ENCODE assay signal across 8 mouse cellular contexts in genomic region chr5:115977757-115978156, GRCm38 (mm10). TPM values are rescaled to one million over a fixed set of nuclear protein-coding genes. Genes with fewer than 3 reads are reported as not detected.
A peak's percentile ranks its signal among the peaks of the same experiment; 100 is the strongest.
DNase-seq lines count a peak whose midpoint lies in the region; ATAC-seq and TF ChIP-seq lines count a peak whose summit lies in the region.

No protein-coding gene starts in this region.

- peaks cover 11% of the 10 kb centered on the region; the same call in 1 of the 2 replicates for H3K36me3 ChIP-seq in embryonic facial prominence, embryonic 15.5 days
- H3K36me3 ChIP-seq in intestine, postnatal 0 days (ENCODE audit: control insufficient read depth, insufficient read depth), result peaks cover 15% of the 10 kb centered on the region; the same call in 1 of the 2 replicates

- peak overlapping the region; percentile 51; the same call in 1 of the 2 replicates for H3K27ac ChIP-seq in embryonic facial prominence, embryonic 15.5 days (replicated peaks)
- H3K27ac ChIP-seq in intestine, postnatal 0 days (ENCODE audit: low read depth, low read length), result peak overlapping the region; percentile 37; the same call in 1 of the 2 replicates

- no peak for TF ChIP-seq CTCF in intestine, postnatal 0 days (IDR thresholded peaks at IDR 0.05; ENCODE audit: low read depth)

- peak; percentile 52 for DNase-seq in adrenal gland, postnatal 14 days
- no peak for DNase-seq in adrenal gland, postnatal 4 days (ENCODE audit: low spot score in 2 of 2)
- peak; percentile 80 for DNase-seq in lung, postnatal 10 days
- DNase-seq in cerebellum, postnatal 4 days (ENCODE audit: low spot score in 2 of 2), result no peak
- DNase-seq in left cerebral cortex, adult 18-20 months (ENCODE audit: low spot score in 2 of 2), result no peak

- H3K4me3 ChIP-seq in embryonic facial prominence, embryonic 15.5 days (replicated peaks), result no peak overlapping the region
- no peak overlapping the region for H3K4me3 ChIP-seq in intestine, postnatal 0 days (ENCODE audit: low read depth, low read length)

- no peaks in the 10 kb centered on the region for H3K27me3 ChIP-seq in embryonic facial prominence, embryonic 15.5 days
- H3K27me3 ChIP-seq in intestine, postnatal 0 days (replicated peaks; ENCODE audit: control insufficient read depth, insufficient read depth, low read length), result no peaks in the 10 kb centered on the region

- ATAC-seq in embryonic facial prominence, embryonic 15.5 days (ENCODE audit: insufficient number of reproducible peaks, low FRiP score, low TSS enrichment, low read depth), result 0 out of 2 replicates have a peak, but pooled peaks have one; percentile 10
- no peak for ATAC-seq in intestine, postnatal 0 days
- ATAC-seq in cerebellum, adult (ENCODE audit: insufficient number of reproducible peaks, low FRiP score, low TSS enrichment), result no peak

- H3K4me1 ChIP-seq in embryonic facial prominence, embryonic 15.5 days, result no peaks in the 10 kb centered on the region; the same call in 1 of the 2 replicates
- H3K4me1 ChIP-seq in intestine, postnatal 0 days (replicated peaks; ENCODE audit: control insufficient read depth, insufficient read depth, low read length), result 0 out of 2 replicates have a peak, but pooled peaks cover 3% of the 10 kb centered on the region

- WGBS in embryonic facial prominence, embryonic 15.5 days, result 62% methylated on average over 10 of the region's 10 CpGs
- 70% methylated on average over 10 of the region's 10 CpGs for WGBS in intestine, postnatal 0 days

- no peak overlapping the region for H3K4me2 ChIP-seq in embryonic facial prominence, embryonic 15.5 days (replicated peaks)
- peak overlapping the region; percentile 28; the same call in 1 of the 2 replicates for H3K4me2 ChIP-seq in intestine, postnatal 0 days (replicated peaks; ENCODE audit: low read depth)

- H3K9me3 ChIP-seq in embryonic facial prominence, embryonic 15.5 days (replicated peaks), result no peaks in the 10 kb centered on the region
- no peaks in the 10 kb centered on the region for H3K9me3 ChIP-seq in intestine, postnatal 0 days (ENCODE audit: control insufficient read depth)

- H3K9ac ChIP-seq in embryonic facial prominence, embryonic 15.5 days, result no peak overlapping the region
- H3K9ac ChIP-seq in intestine, postnatal 0 days (ENCODE audit: low read depth, low read length), result no peak overlapping the region

RNA-seq across cellular contexts. Expression of gene Prkab1, which starts 46.6 kb away (rescaled TPM):
- total RNA-seq in adrenal gland, postnatal 14 days (2021), result 62.5 and 64.4 TPM in 2 replicates
- 10 to 100 TPM; 87.2 to 93.0 TPM for total RNA-seq in adrenal gland, postnatal 4 days (2021)
- 62.8 and 68.6 TPM in 2 replicates for polyA plus RNA-seq in embryonic facial prominence, embryonic 15.5 days (2015; fragmentation: Nextera tagmentation; extraction: Ambion mirVana)
- 77.8 and 80.6 TPM in 2 replicates for polyA plus RNA-seq in intestine, postnatal 0 days (2015; fragmentation: Nextera tagmentation; extraction: Ambion mirVana)
- total RNA-seq in left cerebral cortex, adult 18-20 months (2021), result 10 to 100 TPM; 18.5 to 24.9 TPM

Comparison
In these comparisons a context has a peak if more than half of its experiments do, and no peak if none do; other contexts are left out.
1. DNase-seq: peak in adrenal gland, postnatal 14 days (single experiment) and lung, postnatal 10 days (single experiment); none in adrenal gland, postnatal 4 days (0 of 2), cerebellum, postnatal 4 days (0 of 2) and left cerebral cortex, adult 18-20 months (0 of 2).